Mouse (Mus musculus) CH12.LX (cell line): Measurements from ENCODE around the gene Wnt10b.
"Not testable (repeated sequence)": the region's sequence is repeated elsewhere in the genome, so short reads cannot be mapped to it uniquely, and the experiment has no call there.

Source experiments
- CTCF ChIP-seq, 2 experiments: IDR thresholded peaks in 1 of 2; conservative IDR thresholded peaks in 1 of 2; 2 replicates each; pipeline ENCODE4 v1.5.1; 2011 to 2012; ENCODE audit warnings: low read depth in 2 of 2, low read length in 2 of 2, improper control_type of control experiment in 1 of 2, inconsistent platforms in 1 of 2, mild to moderate bottlenecking in 1 of 2, moderate library complexity in 1 of 2
- EP300 ChIP-seq: IDR thresholded peaks from 2 replicates; pipeline ENCODE4 v1.6.1; 2011; ENCODE audit warnings: low read length, improper control_type of control experiment
- JUN ChIP-seq: IDR thresholded peaks from 2 replicates; pipeline ENCODE4 v1.6.1; 2011; ENCODE audit warnings: low read depth, mild to moderate bottlenecking, low read length, improper control_type of control experiment, moderate library complexity; ENCODE audit not compliant: insufficient read depth
- KAT2A ChIP-seq: IDR thresholded peaks from 2 replicates; pipeline ENCODE4 v1.6.1; 2012; ENCODE audit warnings: low read length, improper control_type of control experiment, inconsistent platforms; ENCODE audit not compliant: insufficient replicate concordance
- MAFK ChIP-seq: IDR thresholded peaks from 2 replicates; pipeline ENCODE4 v1.6.1; 2011; ENCODE audit warnings: low read length, improper control_type of control experiment; ENCODE audit not compliant: insufficient replicate concordance
- MAZ ChIP-seq: IDR thresholded peaks from 2 replicates; pipeline ENCODE4 v1.6.1; 2012; ENCODE audit warnings: low read depth, mild to moderate bottlenecking, inconsistent platforms, low read length, improper control_type of control experiment, moderate library complexity
- ZNF384 ChIP-seq: IDR thresholded peaks from 2 replicates; pipeline ENCODE4 v1.6.1; 2012; ENCODE audit warnings: low read depth, low read length, improper control_type of control experiment, inconsistent platforms

DNA sequence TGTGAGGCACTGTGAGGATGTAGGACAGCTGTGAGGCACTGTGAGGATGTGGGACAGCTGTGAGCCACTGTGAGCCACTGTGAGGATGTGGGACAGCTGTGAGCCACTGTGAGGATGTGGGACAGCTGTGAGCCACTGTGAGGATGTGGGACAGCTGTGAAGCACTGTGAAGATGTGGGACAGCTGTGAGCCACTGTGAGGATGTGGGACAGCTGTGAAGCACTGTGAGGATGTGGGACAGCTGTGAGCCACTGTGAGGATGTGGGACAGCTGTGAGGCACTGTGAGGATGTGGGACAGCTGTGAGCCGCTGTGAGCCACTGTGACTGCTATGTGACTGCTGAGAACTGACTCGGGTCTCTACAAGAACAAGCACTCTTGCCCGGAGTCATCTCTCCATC lies 34.1 kb downstream of the Wnt10b start:
- not testable (repeated sequence) for TF ChIP-seq EP300; CTCF (conservative IDR thresholded peaks at IDR 0.05 in 1 of 2, IDR thresholded peaks at IDR 0.05 in 1 of 2; ENCODE audit: low read depth in 2 of 2, low read length in 2 of 2); KAT2A; MAZ; MAFK; JUN; ZNF384
